Mouse (Mus musculus) cerebellum, postnatal 4 days (tissue): ENCODE measurements around the gene Tex19.2.
"Not testable (repeated sequence)": the region's sequence is repeated elsewhere in the genome, so short reads cannot be mapped to it uniquely, and the experiment has no call there.

Experiments used
- DNase-seq, 2 experiments: peaks; one replicate each; pipeline ENCODE4 v3.0.0; 2022; ENCODE audit warnings: low spot score in 2 of 2, mixed read lengths in 1 of 2

The Tex19.2 gene

DNA sequence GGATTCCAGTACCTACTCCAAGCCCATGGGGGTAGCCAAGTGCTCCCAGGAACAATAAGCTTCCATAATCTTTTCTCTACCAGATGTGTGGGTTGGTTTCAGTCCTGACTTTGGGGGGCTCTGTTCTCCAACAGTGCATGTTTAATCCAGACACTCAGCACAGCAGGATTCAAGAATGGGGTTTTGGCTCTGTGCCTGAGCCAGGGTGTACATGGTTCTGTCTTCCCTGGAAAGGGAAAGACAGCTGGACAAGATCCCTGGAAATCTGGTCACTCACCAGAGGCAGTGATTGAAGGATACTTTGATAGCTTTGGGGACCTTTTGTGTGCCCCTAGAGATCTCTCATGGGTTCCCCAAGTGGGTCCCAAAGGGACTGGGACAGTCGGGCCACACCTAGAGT is 6.9 kb downstream of the Tex19.2 start:
- DNase-seq: no peak

DNA sequence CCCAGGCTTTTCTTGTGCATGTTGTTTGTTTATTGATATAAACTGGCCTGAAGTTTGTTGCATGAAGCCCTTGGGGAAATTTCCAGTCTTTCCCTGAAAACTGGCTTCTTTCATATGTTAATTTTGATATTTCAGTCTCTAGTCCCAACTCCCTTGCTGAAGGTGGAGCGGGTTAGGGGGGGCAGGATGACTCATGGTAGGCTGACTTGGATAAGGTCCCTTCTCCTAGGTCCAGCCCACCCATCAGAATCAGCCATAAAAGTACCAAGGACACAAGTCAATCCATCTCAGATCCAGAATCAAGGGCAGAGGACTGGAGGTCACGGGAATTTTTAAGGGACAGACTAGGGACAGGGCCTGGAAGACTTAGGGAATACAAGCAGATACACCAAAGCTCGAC is 7.4 kb downstream of the Tex19.2 start:
- no peak for DNase-seq

DNA sequence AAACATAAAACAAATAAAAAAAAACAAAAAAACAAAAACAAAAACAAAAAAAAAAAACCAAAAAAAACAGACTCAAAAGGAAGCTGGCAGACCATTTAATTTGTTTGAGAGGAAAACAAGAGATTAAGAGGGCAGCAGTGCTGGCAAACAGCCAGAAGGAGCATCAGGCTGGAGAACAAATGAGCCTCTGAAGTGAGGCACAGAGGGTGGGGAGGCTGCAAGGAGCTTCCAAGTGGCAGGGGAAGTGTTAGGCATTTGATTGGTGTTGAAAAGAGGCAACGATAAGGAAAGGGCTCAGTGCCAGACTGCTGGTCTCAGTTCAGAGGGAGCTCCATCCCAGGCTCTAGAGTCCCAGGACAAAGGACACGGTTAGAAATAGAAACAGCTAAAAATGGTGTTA is 8.5 kb downstream of the Tex19.2 start:
- peak in 1 of 2 experiments; percentile 55 for DNase-seq

- no peak for DNase-seq
Observed at GRCm38 (mm10) chr11:121108061-121108460, 10.4 kb downstream of the Tex19.2 start.

DNA sequence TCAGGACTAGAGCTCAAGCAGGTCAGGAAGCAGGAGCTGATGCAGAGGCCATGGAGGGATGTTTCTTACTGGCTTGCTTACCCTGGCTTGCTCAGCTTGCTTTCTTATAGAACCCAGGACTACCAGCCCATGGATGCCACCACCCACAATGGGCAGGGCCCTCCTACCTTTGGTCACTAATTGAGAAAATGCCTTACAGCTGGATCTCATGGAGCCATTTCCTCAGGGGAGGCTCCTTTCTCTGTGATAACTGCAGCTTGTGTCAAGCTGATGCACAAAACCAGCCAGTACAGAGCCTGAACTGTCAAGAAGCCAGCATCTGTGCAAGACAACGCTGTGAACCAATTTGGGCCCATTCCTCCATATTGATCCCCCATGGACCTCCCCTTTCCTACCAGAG is 11.2 kb downstream of the Tex19.2 start:
- not testable (repeated sequence) for DNase-seq

- no peak for DNase-seq
Observed at GRCm38 (mm10) chr11:121101124-121101805, 17.2 kb downstream of the Tex19.2 start.

DNA sequence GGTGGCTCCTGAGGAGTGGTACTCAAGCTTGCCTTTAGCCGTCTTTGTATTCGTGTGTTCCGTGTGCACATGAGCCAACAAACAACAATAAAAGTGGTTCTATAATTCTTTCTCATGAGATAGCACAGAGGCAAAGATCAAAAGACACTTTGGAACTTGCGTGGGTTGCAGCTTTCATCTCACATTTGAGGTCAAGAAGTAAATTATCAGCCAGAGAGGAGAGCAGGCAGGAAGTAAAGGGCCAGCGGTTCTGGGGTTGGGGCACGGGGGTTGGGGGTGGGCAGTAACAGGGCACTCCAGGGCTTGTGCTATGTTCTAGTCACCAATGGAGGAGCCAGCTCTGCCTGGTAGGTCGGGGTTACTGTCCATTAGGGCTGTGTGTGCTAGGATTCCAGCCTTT is 17.8 kb downstream of the Tex19.2 start:
- DNase-seq: no peak

- DNase-seq: no peak
Observed at GRCm38 (mm10) chr11:121099762-121100161, 18.7 kb downstream of the Tex19.2 start.

GRCm38 (mm10) chr11:121092606-121093585 is 25.6 kb downstream of the Tex19.2 start:
- no peak for DNase-seq

DNA sequence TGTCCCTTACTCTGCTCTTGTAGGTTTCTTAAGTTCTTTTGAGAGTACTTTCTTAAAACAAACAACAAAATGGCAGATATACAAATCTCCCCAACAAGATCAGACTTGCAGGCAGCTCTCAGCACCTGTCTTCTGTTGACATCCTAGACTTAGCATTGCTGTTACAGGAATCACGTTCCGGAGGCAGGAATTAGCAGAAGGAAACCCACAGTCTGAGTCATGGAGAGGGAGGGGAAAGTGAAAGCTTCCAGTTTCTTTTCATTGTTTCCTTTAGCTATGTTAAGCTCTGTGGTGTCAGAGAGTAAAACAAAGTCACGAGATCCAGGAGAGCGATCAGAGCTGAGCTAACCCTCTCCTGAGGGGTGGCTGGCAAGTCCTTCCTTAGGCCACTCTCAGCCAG is 27.5 kb downstream of the Tex19.2 start:
- DNase-seq: no peak

- no peak for DNase-seq
Observed at GRCm38 (mm10) chr11:121089756-121090546, 28.5 kb downstream of the Tex19.2 start.

- no peak for DNase-seq
Observed at GRCm38 (mm10) chr11:121088997-121089396, 29.5 kb downstream of the Tex19.2 start.

- DNase-seq: no peak
Observed at GRCm38 (mm10) chr11:121086296-121086695, 32.2 kb downstream of the Tex19.2 start.

DNA sequence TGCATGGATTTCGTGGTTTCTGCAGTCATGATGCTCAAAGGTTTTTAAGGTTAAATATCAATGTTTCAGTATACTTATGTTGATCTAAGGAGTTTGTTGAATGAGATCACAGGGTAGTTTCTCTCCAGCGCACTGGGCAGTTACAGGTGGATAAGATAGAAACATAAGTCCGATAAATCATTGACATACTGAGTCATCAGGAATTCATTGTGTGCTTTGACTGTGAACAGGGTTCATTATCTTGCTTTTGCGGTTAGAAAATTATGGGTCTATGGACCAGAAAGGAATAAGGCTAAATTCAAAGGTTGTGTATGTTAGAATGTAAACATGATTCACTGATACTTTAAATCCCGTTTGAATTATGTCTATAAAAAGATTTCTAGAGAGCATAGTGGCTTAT is 33.3 kb downstream of the Tex19.2 start:
- no peak for DNase-seq

- DNase-seq: no peak
Observed at GRCm38 (mm10) chr11:121082857-121083500, 35.5 kb downstream of the Tex19.2 start.

DNA sequence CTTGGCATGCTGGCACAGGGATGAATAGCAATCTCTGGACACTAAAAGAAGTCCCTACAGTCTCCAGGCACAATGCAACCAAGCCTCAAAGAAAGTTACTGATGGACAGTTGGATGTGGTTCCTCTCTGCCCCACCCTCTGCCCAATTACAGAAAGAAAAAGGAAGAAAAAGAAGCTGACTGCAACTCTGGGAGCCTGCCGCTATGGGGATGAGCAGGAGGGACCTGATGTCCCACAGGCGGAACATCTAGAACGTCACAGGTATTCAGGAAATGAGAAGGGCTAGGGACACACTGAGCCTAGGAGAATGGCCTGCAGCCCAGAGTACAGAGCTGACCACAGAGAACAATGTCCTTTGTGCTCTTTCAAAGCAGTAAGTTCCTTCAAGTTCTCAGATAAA is 36.2 kb downstream of the Tex19.2 start:
- no peak for DNase-seq

GRCm38 (mm10) chr11:121081120-121081519 is 37.4 kb downstream of the Tex19.2 start, which contains the start of gene Sectm1a:
Gene Sectm1a, minus strand, starts transcription at chr11:121081220.
- DNase-seq: no peak

DNA sequence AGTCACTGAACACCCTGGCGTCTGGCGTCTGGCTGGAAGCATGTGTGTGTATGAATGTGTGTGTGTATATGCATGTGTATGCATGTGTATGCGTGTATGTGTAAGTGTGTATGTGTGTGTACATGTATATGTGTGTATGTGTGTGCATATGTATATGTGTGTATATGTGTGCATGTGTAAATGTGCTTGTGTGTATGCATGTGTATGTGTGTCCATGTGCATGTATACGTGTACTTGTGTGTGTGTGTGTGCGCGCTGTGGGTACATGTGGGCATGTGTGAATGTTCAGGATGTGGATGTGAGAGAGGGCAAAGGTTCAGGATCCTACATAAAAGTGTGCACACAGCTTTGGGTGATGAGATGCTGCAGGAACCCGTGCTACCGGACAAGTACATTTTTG is 38.1 kb downstream of the Tex19.2 start:
- no peak for DNase-seq

DNA sequence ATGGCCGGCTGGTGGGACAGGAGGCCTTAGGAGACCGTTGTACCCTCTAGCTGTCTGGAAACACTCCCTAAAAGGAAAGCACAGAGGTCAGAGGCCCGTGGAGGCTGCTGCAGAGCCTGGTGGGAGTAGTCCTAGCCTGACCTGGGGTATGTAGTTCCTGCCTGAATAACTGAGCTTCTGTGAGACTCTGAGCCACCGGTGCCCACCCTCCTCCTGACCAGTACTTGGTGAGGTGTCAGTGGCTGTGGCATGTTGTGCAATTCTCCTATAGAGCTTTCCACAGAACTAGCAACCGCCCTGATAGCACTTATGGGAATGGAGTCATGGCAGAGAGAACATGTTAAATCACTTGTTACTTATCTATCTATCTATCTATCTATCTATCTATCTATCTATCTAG is 42.8 kb downstream of the Tex19.2 start:
- DNase-seq: no peak

- DNase-seq: not testable (repeated sequence)
Observed at GRCm38 (mm10) chr11:121069662-121070061, 48.8 kb downstream of the Tex19.2 start.

DNA sequence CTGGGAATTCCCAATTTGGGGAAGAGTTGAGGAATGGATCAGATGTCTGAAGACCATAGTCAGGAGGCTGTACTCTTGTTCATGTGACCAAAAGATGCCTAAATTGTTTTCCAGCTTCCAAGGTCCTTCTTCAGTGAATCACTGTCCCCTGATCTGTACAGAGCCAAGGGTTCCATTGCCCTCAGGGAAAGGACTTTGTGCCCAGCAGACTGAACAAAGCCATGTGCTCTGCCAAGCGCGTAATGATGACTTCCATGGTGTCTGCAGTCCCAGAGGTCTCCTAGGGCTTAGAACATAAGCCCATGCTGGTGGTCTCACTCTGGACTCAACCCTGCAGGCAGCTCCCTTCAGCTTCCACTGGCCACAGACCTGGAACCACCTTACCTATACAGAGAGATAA is 50.6 kb downstream of the Tex19.2 start:
- DNase-seq: no peak
